Comparison of ENCODE assay signal across 16 mouse cellular contexts in the genomic region with DNA sequence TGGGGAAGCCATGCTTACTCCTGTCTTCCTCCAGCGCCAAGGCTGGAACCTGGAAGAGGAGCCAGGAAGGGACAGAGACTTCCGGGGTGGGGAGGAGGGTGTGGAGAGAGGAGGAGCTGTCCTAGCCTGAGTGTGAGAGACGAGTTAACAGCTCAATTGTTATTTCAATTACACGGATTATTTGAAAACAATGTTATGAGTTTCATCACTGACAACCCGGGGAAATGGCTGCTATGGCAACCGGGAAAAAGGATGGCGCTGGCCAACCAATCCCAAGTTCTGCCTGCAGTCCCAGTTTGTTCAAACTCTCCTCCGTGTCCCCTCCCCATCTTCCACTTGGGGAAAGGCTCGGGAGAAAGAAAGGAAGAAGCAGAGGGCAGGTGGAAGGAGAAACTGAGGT. TPM values are rescaled to one million over a fixed set of nuclear protein-coding genes. Genes with fewer than 3 reads are reported as not detected.
DNase-seq lines count a peak whose midpoint lies in the region; ATAC-seq and TF ChIP-seq lines count a peak whose summit lies in the region.
"Had no signal": no experiment of that assay in that cellular context is flagged by ENCODE, and none has a peak within 500 bp of the region (broad histone marks: within the 10 kb centered on the region; RNA-seq: fewer than 3 reads in every experiment).

No protein-coding gene starts in this region.

- DNase-seq in lung, postnatal 10 days: peak; percentile 29
- DNase-seq in lung, postnatal 36 days: no peak
- peak; percentile 62 for DNase-seq in embryo, embryonic 10 days (ENCODE audit: low spot score)
- no peak for DNase-seq in spleen, postnatal 14 days (ENCODE audit: low spot score in 2 of 2)
- no peak for DNase-seq in liver, postnatal 0 days
- DNase-seq in embryonic facial prominence, embryonic 10.5 days (ENCODE audit: low spot score): no peak
- DNase-seq: cerebellum, postnatal 14 days; gastrocnemius, adult 2 months; lung, adult 2 months had no signal

- H3K4me3 ChIP-seq in hindbrain, embryonic 16.5 days (ENCODE audit: low read length): no peak overlapping the region; the same call in 1 of the 2 replicates
- H3K4me3 ChIP-seq in neural tube, embryonic 12.5 days: no peak overlapping the region
- no peak overlapping the region for H3K4me3 ChIP-seq in liver, postnatal 0 days (ENCODE audit: low read depth, low read length)
- H3K4me3 ChIP-seq in embryonic facial prominence, embryonic 10.5 days: no peak overlapping the region
- H3K4me3 ChIP-seq: gastrocnemius, adult 2 months; heart, embryonic 15.5 days; layer of hippocampus, adult 2 months; megakaryocyte, embryonic 14.5 days had no signal

- H3K36me3 ChIP-seq in hindbrain, embryonic 16.5 days (ENCODE audit: control insufficient read depth, insufficient read depth, low read length): no peaks in the 10 kb centered on the region
- H3K36me3 ChIP-seq in neural tube, embryonic 12.5 days: no peaks in the 10 kb centered on the region
- H3K36me3 ChIP-seq in liver, postnatal 0 days (replicated peaks; ENCODE audit: insufficient read depth, low read length): no peaks in the 10 kb centered on the region
- H3K36me3 ChIP-seq in embryonic facial prominence, embryonic 10.5 days (replicated peaks): no peaks in the 10 kb centered on the region
- H3K36me3 ChIP-seq: heart, embryonic 15.5 days had no signal

- no peak for TF ChIP-seq CTCF in liver, postnatal 0 days (IDR thresholded peaks at IDR 0.05; ENCODE audit: low read depth)

- no peak overlapping the region for H3K27ac ChIP-seq in hindbrain, embryonic 16.5 days (ENCODE audit: low read depth, low read length)
- no peak overlapping the region for H3K27ac ChIP-seq in neural tube, embryonic 12.5 days
- H3K27ac ChIP-seq in liver, postnatal 0 days (ENCODE audit: low read depth): no peak overlapping the region
- H3K27ac ChIP-seq in embryonic facial prominence, embryonic 10.5 days (replicated peaks): no peak overlapping the region
- H3K27ac ChIP-seq: gastrocnemius, adult 2 months; heart, embryonic 15.5 days; layer of hippocampus, adult 2 months had no signal

- H3K9ac ChIP-seq in hindbrain, embryonic 16.5 days (ENCODE audit: low read depth, low read length): no peak overlapping the region
- no peak overlapping the region for H3K9ac ChIP-seq in neural tube, embryonic 12.5 days
- H3K9ac ChIP-seq in liver, postnatal 0 days (replicated peaks): no peak overlapping the region
- H3K9ac ChIP-seq: heart, embryonic 15.5 days had no signal

- H3K4me1 ChIP-seq in hindbrain, embryonic 16.5 days (ENCODE audit: control insufficient read depth, insufficient read depth, low read depth, low read length): peaks cover 14% of the 10 kb centered on the region
- H3K4me1 ChIP-seq in neural tube, embryonic 12.5 days: peaks cover 33% of the 10 kb centered on the region
- H3K4me1 ChIP-seq in liver, postnatal 0 days (ENCODE audit: insufficient read depth): no peaks in the 10 kb centered on the region
- peaks cover 31% of the 10 kb centered on the region for H3K4me1 ChIP-seq in embryonic facial prominence, embryonic 10.5 days
- H3K4me1 ChIP-seq: heart, embryonic 15.5 days; megakaryocyte, embryonic 14.5 days had no signal

- peak; percentile 43 for ATAC-seq in hindbrain, embryonic 16.5 days
- ATAC-seq in neural tube, embryonic 12.5 days (ENCODE audit: low FRiP score, low read depth): peak; percentile 34; the same call in 1 of the 2 replicates
- ATAC-seq in liver, postnatal 0 days: no peak
- ATAC-seq: CD4-positive, CD25-positive, alpha-beta regulatory T cell, adult 4 months; intestine, postnatal 0 days had no signal

- 0 out of 2 replicates have a peak, but pooled peaks cover 2% of the 10 kb centered on the region for H3K27me3 ChIP-seq in hindbrain, embryonic 16.5 days (replicated peaks; ENCODE audit: control insufficient read depth, insufficient read depth, low read length)
- H3K27me3 ChIP-seq in neural tube, embryonic 12.5 days (replicated peaks): peaks cover 94% of the 10 kb centered on the region
- H3K27me3 ChIP-seq in liver, postnatal 0 days (ENCODE audit: insufficient read depth, low read length): peaks cover 5% of the 10 kb centered on the region; the same call in 1 of the 2 replicates
- H3K27me3 ChIP-seq in embryonic facial prominence, embryonic 10.5 days (replicated peaks; ENCODE audit: low read depth, poor library complexity, severe bottlenecking): peaks cover 95% of the 10 kb centered on the region

- peak overlapping the region; percentile 17; the same call in 1 of the 2 replicates for H3K4me2 ChIP-seq in hindbrain, embryonic 16.5 days (ENCODE audit: low read length)
- H3K4me2 ChIP-seq in neural tube, embryonic 12.5 days (replicated peaks): peak overlapping the region; percentile 30
- H3K4me2 ChIP-seq in liver, postnatal 0 days (ENCODE audit: low read depth, low read length): no peak overlapping the region
- H3K4me2 ChIP-seq: heart, embryonic 15.5 days had no signal

- no peak for TF ChIP-seq EP300 in liver, postnatal 0 days (IDR thresholded peaks at IDR 0.05; ENCODE audit: low read depth)

- WGBS in hindbrain, embryonic 16.5 days: 3% methylated on average over 9 of the region's 9 CpGs
- 1% methylated on average over 9 of the region's 9 CpGs for WGBS in neural tube, embryonic 12.5 days
- 11% methylated on average over 9 of the region's 9 CpGs for WGBS in liver, postnatal 0 days (ENCODE audit: insufficient replicate concordance)
- 14% methylated on average over 9 of the region's 9 CpGs for WGBS in embryonic facial prominence, embryonic 10.5 days

- H3K9me3 ChIP-seq in hindbrain, embryonic 16.5 days (ENCODE audit: control insufficient read depth, low read length): no peaks in the 10 kb centered on the region
- H3K9me3 ChIP-seq in neural tube, embryonic 12.5 days: no peaks in the 10 kb centered on the region
- no peaks in the 10 kb centered on the region for H3K9me3 ChIP-seq in liver, postnatal 0 days (ENCODE audit: low read length)
- no peaks in the 10 kb centered on the region for H3K9me3 ChIP-seq in embryonic facial prominence, embryonic 10.5 days
- H3K9me3 ChIP-seq: heart, embryonic 15.5 days; megakaryocyte, embryonic 14.5 days had no signal

RNA-seq across cellular contexts. Expression of a gene that starts 12.7 kb away (rescaled TPM):
- 11.0 and 13.1 TPM in 2 replicates for polyA plus RNA-seq in hindbrain, embryonic 16.5 days (2015; fragmentation: Nextera tagmentation; extraction: Ambion mirVana)
- polyA plus RNA-seq in neural tube, embryonic 12.5 days (2016; fragmentation: Nextera tagmentation; extraction: Ambion mirVana): 10.0 and 10.4 TPM in 2 replicates
- polyA plus RNA-seq in liver, postnatal 0 days (2015; fragmentation: Nextera tagmentation; extraction: Ambion mirVana): not detected in 2 replicates
- polyA plus RNA-seq in embryonic facial prominence, embryonic 10.5 days (2016; fragmentation: Nextera tagmentation; extraction: Ambion mirVana): 0.91 and 1.1 TPM in 2 replicates
- polyA plus RNA-seq: CD4-positive, CD25-positive, alpha-beta regulatory T cell, adult 4 months had no signal

Comparison
In these comparisons a context has a peak if more than half of its experiments do, and no peak if none do; other contexts are left out.
1. DNase-seq: peak in lung, postnatal 10 days (single experiment) and embryo, embryonic 10 days (single experiment); none in lung, postnatal 36 days (single experiment), spleen, postnatal 14 days (0 of 2), liver, postnatal 0 days (single experiment) and embryonic facial prominence, embryonic 10.5 days (single experiment).